10 mouse cellular contexts compared by ENCODE assay signal in the genomic region with DNA sequence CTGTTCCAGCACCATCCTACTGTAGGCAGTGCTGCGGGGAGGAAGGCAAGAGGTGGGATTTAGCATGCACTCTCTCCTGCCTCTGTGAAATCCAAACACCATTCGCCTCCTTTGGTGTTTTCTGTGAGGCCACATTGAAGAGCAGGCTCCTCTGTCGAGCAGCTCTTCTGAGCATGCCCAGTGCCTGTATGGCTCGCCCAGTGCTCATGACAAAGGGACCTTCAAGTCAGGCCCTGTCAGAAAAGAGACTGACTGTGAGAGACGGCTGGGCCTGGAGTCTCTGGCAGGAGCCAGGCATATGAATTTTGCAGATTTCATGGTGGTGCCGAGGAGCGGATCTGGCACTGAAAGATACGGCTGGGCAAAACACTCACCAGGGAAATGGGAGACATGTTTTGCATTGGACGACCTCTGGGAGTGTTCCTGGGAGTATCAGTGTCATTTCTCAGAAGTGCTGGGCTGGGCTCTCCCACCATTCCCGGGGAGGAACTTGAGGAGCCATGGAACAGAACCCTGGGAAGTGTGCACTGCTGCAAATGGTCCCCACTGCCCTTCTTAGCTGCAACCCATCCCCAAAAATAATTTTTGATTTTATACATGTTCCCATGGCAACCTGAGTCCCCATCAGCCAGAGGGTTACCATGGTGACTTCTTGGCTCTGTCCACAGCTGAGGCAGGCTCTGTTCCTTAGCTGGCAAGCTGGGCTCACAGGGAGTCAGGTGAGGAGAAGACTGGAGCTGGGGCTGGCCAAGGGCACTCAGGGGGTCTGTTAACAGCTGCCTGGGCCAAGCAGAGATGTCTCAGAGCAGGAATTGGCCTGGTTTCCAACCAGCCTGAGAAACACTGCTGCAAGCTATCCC. TPM values are rescaled to one million over a fixed set of nuclear protein-coding genes. Genes with fewer than 3 reads are reported as not detected.
DNase-seq lines count a peak whose midpoint lies in the region; ATAC-seq lines count a peak whose summit lies in the region.
"Had no signal": no experiment of that assay in that cellular context is flagged by ENCODE, and none has a peak within 500 bp of the region (broad histone marks: within the 10 kb centered on the region; RNA-seq: fewer than 3 reads in every experiment).

No protein-coding gene starts in this region.

- peak overlapping the region; percentile 9 for H3K4me2 ChIP-seq in hindbrain, embryonic 15.5 days
- peak overlapping the region; percentile 9; the same call in 1 of the 2 replicates for H3K4me2 ChIP-seq in neural tube, embryonic 12.5 days (replicated peaks)
- no peak overlapping the region for H3K4me2 ChIP-seq in intestine, embryonic 16.5 days (ENCODE audit: low read depth, low read length)

- no peak overlapping the region for H3K4me3 ChIP-seq in heart, embryonic 10.5 days
- H3K4me3 ChIP-seq in hindbrain, embryonic 15.5 days: no peak overlapping the region
- H3K4me3 ChIP-seq in neural tube, embryonic 12.5 days: no peak overlapping the region
- no peak overlapping the region for H3K4me3 ChIP-seq in intestine, embryonic 16.5 days (ENCODE audit: low read length)

- peaks cover 12% of the 10 kb centered on the region for H3K36me3 ChIP-seq in heart, embryonic 10.5 days
- no peaks in the 10 kb centered on the region for H3K36me3 ChIP-seq in hindbrain, embryonic 15.5 days
- no peaks in the 10 kb centered on the region for H3K36me3 ChIP-seq in neural tube, embryonic 12.5 days
- no peaks in the 10 kb centered on the region for H3K36me3 ChIP-seq in intestine, embryonic 16.5 days (ENCODE audit: control insufficient read depth, insufficient read depth, low read length)

- H3K9ac ChIP-seq in hindbrain, embryonic 15.5 days: no peak overlapping the region; the same call in 1 of the 2 replicates
- H3K9ac ChIP-seq in neural tube, embryonic 12.5 days: 0 out of 2 replicates have a peak overlapping the region, but pooled peaks have one; percentile 26
- H3K9ac ChIP-seq in intestine, embryonic 16.5 days (ENCODE audit: low read depth, low read length): no peak overlapping the region

- peaks cover 70% of the 10 kb centered on the region for H3K4me1 ChIP-seq in heart, embryonic 10.5 days
- peaks cover 62% of the 10 kb centered on the region for H3K4me1 ChIP-seq in hindbrain, embryonic 15.5 days (replicated peaks)
- peaks cover 44% of the 10 kb centered on the region for H3K4me1 ChIP-seq in neural tube, embryonic 12.5 days
- H3K4me1 ChIP-seq in intestine, embryonic 16.5 days (ENCODE audit: control insufficient read depth, insufficient read depth, low read length): peaks cover 36% of the 10 kb centered on the region

- peak overlapping the region; percentile 4; the same call in 1 of the 2 replicates for H3K27ac ChIP-seq in heart, embryonic 10.5 days
- peak overlapping the region; percentile 80 for H3K27ac ChIP-seq in hindbrain, embryonic 15.5 days (replicated peaks)
- H3K27ac ChIP-seq in neural tube, embryonic 12.5 days: no peak overlapping the region
- H3K27ac ChIP-seq in intestine, embryonic 16.5 days (ENCODE audit: low read length): no peak overlapping the region; the same call in none of the 2 replicates

- DNase-seq in heart, embryonic 10.5 days (ENCODE audit: low spot score): no peak
- no peak for DNase-seq in heart, postnatal 4 days
- DNase-seq in brain, adult 2 months (ENCODE audit: low read depth, low spot score): peak; percentile 85
- DNase-seq in thymus, adult 18-20 months: no peak
- no peak for DNase-seq in testis, postnatal 14 days (ENCODE audit: low spot score)
- DNase-seq: cerebellum, adult 8-10 months; thymus, adult 2 months had no signal

- ATAC-seq in hindbrain, embryonic 15.5 days (ENCODE audit: low FRiP score, low read depth): peak; percentile 76
- peak; percentile 67 for ATAC-seq in neural tube, embryonic 12.5 days (ENCODE audit: low FRiP score, low read depth)
- no peak for ATAC-seq in intestine, embryonic 16.5 days

- no peaks in the 10 kb centered on the region for H3K27me3 ChIP-seq in heart, embryonic 10.5 days (ENCODE audit: insufficient read depth, poor library complexity, severe bottlenecking)
- no peaks in the 10 kb centered on the region for H3K27me3 ChIP-seq in hindbrain, embryonic 15.5 days
- H3K27me3 ChIP-seq in neural tube, embryonic 12.5 days (replicated peaks): no peaks in the 10 kb centered on the region
- H3K27me3 ChIP-seq in intestine, embryonic 16.5 days (replicated peaks; ENCODE audit: control insufficient read depth, insufficient read depth, low read length): no peaks in the 10 kb centered on the region

- no peaks in the 10 kb centered on the region for H3K9me3 ChIP-seq in heart, embryonic 10.5 days
- H3K9me3 ChIP-seq in hindbrain, embryonic 15.5 days: no peaks in the 10 kb centered on the region
- H3K9me3 ChIP-seq in neural tube, embryonic 12.5 days: no peaks in the 10 kb centered on the region
- H3K9me3 ChIP-seq in intestine, embryonic 16.5 days (ENCODE audit: control insufficient read depth, low read length): no peaks in the 10 kb centered on the region

- WGBS in heart, embryonic 10.5 days: 50% methylated on average over 10 of the region's 10 CpGs
- WGBS in hindbrain, embryonic 15.5 days: 17% methylated on average over 10 of the region's 10 CpGs
- WGBS in neural tube, embryonic 12.5 days: 35% methylated on average over 10 of the region's 10 CpGs
- 50% methylated on average over 10 of the region's 10 CpGs for WGBS in intestine, embryonic 16.5 days

RNA-seq across cellular contexts. Expression of gene Nav1, which starts 42.2 kb away (rescaled TPM):
- polyA plus RNA-seq in heart, embryonic 10.5 days (2016; fragmentation: Nextera tagmentation; extraction: Ambion mirVana): 26.5 and 33.0 TPM in 2 replicates
- 10 to 100 TPM; 53.9 to 54.8 TPM for total RNA-seq in heart, postnatal 4 days (2021)
- polyA plus RNA-seq in hindbrain, embryonic 15.5 days (2015; fragmentation: Nextera tagmentation; extraction: Ambion mirVana): 47.8 and 51.3 TPM in 2 replicates
- polyA plus RNA-seq in neural tube, embryonic 12.5 days (2016; fragmentation: Nextera tagmentation; extraction: Ambion mirVana): 28.4 and 29.9 TPM in 2 replicates
- polyA plus RNA-seq in intestine, embryonic 16.5 days (2015; fragmentation: Nextera tagmentation; extraction: Ambion mirVana): 8.8 and 9.0 TPM in 2 replicates

Comparison
In these comparisons a context has a peak if more than half of its experiments do, and no peak if none do; other contexts are left out.
1. H3K27ac ChIP-seq: peak in heart, embryonic 10.5 days (single experiment) and hindbrain, embryonic 15.5 days (single experiment); none in neural tube, embryonic 12.5 days (single experiment) and intestine, embryonic 16.5 days (single experiment).